Mouse (Mus musculus) liver, adult 2 months (tissue): ENCODE data around the gene Dennd2a. TPM values are rescaled to one million over a fixed set of nuclear protein-coding genes. Genes with fewer than 3 reads are reported as not detected.

Experiments
- DNase-seq: peaks from one replicate; pipeline ENCODE4 v3.0.0-alpha.2; 2011; ENCODE audit warnings: low read depth, low spot score; ENCODE audit errors: extremely low read depth
- H3K27ac ChIP-seq: fragments of 200-500 bp; replicated peaks from 2 replicates; pipeline ENCODE4 v1.5.1; 2012; ENCODE audit warnings: low read depth, mild to moderate bottlenecking, control low read depth, inconsistent platforms, low read length; ENCODE audit not compliant: insufficient read depth
- H3K27me3 ChIP-seq: fragments of 200-500 bp; 2 replicates; pipeline ENCODE4 v1.6.1; 2012; ENCODE audit warnings: mild to moderate bottlenecking, moderate library complexity, low read length, inconsistent platforms; ENCODE audit not compliant: control insufficient read depth, insufficient read depth
- H3K36me3 ChIP-seq: fragments of 200-500 bp; 2 replicates; pipeline ENCODE4 v1.6.1; 2012; ENCODE audit warnings: low read length, inconsistent platforms; ENCODE audit not compliant: control insufficient read depth, insufficient read depth
- H3K4me1 ChIP-seq: fragments of 200-500 bp; 2 replicates; pipeline ENCODE4 v1.6.1; 2011; ENCODE audit warnings: low read length; ENCODE audit not compliant: control insufficient read depth, insufficient read depth
- H3K4me3 ChIP-seq: fragments of 200-500 bp; 2 replicates; pipeline ENCODE4 v1.5.1; 2011; ENCODE audit warnings: low read depth, mild to moderate bottlenecking, control low read depth, low read length, moderate library complexity; ENCODE audit not compliant: insufficient read depth
- H3K79me2 ChIP-seq: fragments of 200-500 bp; 2 replicates; pipeline ENCODE4 v1.6.1; 2012; ENCODE audit warnings: inconsistent platforms, mild to moderate bottlenecking, low read length, moderate library complexity; ENCODE audit not compliant: control insufficient read depth, insufficient read depth
- H3K9ac ChIP-seq: fragments of 200-500 bp; 2 replicates; pipeline ENCODE4 v1.6.1; 2012; ENCODE audit warnings: low read depth, mild to moderate bottlenecking, control low read depth, inconsistent platforms, low read length
- CTCF ChIP-seq: fragments of 200-500 bp; IDR thresholded peaks from 2 replicates; pipeline ENCODE4 v1.5.1; 2011; ENCODE audit warnings: low read depth, low read length, control low read depth
- POLR2A ChIP-seq: fragments of 200-500 bp; IDR thresholded peaks from 2 replicates; pipeline ENCODE4 v1.6.1; 2011; ENCODE audit warnings: low read length, control low read depth; ENCODE audit not compliant: insufficient read depth; ENCODE audit errors: extremely low read depth
- WGBS: fragments of 180-500 bp; shearing (Covaris S2); methylation state at CpG from one replicate; pipeline ENCODE4 v1.1.7; 2018; 5-methylcytosine and 5-hydroxymethylcytosine counted together
- polyA plus RNA-seq: library from polyadenylated mRNA; depleted of rRNA; stranded (reverse); fragments of >200 nt; gene quantifications from 2 replicates; pipeline ENCODE4 v1.2.3, GENCODE M21; 2012
- total RNA-seq: library from RNA; depleted of rRNA; stranded (reverse); fragments of >200 nt; gene quantifications from 2 replicates; pipeline ENCODE4 v1.2.3, GENCODE M21; 2014

The Dennd2a gene
- total and polyA plus RNA-seq, 2 experiments = 1.3 to 2.0 TPM

DNA sequence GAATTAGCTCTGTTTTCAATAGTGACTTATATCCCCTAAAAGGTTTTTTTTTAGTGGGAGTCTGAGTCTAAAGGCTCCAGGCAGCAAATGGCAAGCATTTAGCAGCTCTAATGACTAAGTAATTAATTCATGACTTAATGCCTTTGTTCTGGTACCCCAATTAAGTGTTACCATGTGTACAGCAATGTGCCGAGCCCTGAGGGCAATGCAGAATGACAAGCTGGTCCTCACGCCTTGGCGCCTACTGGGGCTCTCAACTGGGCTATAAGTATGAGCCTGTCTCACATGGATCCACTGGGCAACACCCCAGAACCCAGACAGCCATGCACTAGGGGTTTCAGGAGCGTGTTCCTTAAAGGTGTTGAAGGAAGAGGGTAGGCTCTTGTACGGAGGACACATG lies 66.5 kb downstream of the Dennd2a start:
- Histone ChIP-seq H3K4me3 (no peak overlapping the region), H3K79me2 (no peaks in the 10 kb centered on the region), H3K4me1 (no peaks in the 10 kb centered on the region), H3K36me3 (peaks cover 2% of the 10 kb centered on the region; the same call in 1 of the 2 replicates), H3K27me3 (no peaks in the 10 kb centered on the region; the same call in 1 of the 2 replicates), H3K9ac (no peak overlapping the region), H3K27ac (no peak overlapping the region)
- no peak for TF ChIP-seq CTCF
- TF ChIP-seq POLR2A = no peak
- WGBS = 95% methylated on average over 5 of the region's 5 CpGs
- no peak for DNase-seq

DNA sequence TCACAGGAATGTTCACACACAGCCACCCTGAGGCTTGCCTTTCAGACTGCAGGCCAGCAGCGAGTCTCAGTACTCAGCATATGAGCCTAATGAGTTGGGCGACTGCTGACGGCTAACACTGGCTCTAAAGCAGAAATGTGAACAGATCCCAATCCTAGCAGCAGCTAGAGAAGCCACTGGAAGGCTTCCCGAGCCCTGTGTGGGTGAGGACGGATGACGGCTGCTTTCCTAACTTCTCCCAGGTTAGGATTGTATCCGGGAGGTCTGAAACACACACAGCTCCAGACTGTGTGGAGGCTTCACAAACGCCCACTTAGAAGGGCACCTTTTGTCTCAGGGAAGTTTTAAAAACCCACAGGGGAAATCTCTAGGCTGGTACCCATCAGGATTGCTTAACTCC lies 69.4 kb downstream of the Dennd2a start:
- Histone ChIP-seq H3K27ac (no peak overlapping the region), H3K4me3 (no peak overlapping the region), H3K4me1 (no peaks in the 10 kb centered on the region), H3K79me2 (no peaks in the 10 kb centered on the region), H3K36me3 (peaks cover 2% of the 10 kb centered on the region; the same call in 1 of the 2 replicates), H3K27me3 (no peaks in the 10 kb centered on the region; the same call in 1 of the 2 replicates), H3K9ac (no peak overlapping the region)
- 93% methylated on average over 8 of the region's 8 CpGs for WGBS
- TF ChIP-seq CTCF (no peak), POLR2A (no peak)
- no peak for DNase-seq

DNA sequence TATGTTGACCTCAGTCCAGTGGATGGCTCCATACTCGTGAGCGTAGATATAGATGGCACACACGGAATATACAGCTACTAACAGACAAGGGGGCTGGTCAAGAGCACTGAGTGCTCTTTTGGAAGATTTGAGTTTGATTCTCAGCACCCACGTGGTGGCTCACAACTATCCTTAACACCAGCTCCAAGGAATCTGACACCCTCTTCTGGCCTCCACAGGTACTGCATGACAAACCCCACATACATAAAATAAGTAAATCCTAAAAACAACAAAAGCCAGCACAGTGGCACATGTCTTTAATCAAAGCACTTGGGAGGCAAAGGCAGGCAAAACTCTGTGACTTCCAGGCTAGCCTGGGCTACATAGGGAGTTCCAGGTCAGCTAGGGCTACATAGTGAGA lies 74.0 kb downstream of the Dennd2a start:
- Histone ChIP-seq H3K36me3 (no peaks in the 10 kb centered on the region), H3K4me1 (no peaks in the 10 kb centered on the region), H3K79me2 (no peaks in the 10 kb centered on the region), H3K9ac (no peak overlapping the region), H3K27me3 (no peaks in the 10 kb centered on the region), H3K27ac (no peak overlapping the region), H3K4me3 (no peak overlapping the region)
- DNase-seq = no peak
- 98% methylated on average over 4 of the region's 4 CpGs for WGBS
- TF ChIP-seq CTCF (peak; percentile 12; the same call in 1 of the 2 replicates), POLR2A (no peak)

DNA sequence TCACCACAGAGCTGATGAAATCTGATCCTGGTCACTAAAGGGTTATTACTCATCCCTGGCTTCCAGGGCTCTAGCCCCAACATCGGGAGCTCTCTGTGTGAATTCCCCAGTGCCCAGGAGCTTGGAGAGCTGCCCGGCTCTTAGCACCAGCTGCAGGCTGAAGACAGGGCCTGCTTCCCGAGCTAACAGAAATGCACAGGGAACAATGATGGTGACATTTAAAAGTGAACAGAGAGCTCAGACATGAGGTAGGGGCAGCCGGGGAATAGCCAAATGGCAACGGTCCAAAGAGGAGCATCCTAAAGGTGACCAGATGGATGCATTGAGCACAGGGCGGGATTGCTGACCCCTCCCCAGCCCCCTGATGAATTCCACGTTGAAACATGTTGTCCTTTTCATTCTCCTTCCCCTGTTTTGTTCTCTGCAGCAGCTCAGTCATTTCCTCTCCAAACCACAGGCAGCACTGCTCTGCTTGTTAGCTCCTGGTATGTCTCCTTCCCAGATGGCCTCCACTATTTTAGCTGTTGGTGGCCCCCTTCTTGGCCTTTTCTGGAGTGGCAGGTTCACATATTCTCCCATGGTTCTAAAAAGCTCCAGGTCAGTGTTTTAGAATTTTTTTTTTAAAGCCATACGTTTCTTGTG lies 79.0 kb downstream of the Dennd2a start:
- TF ChIP-seq POLR2A = no peak
- TF ChIP-seq CTCF = no peak
- no peak overlapping the region for H3K9ac ChIP-seq
- no peaks in the 10 kb centered on the region for H3K27me3 ChIP-seq
- H3K4me1 ChIP-seq = no peaks in the 10 kb centered on the region
- H3K27ac ChIP-seq = no peak overlapping the region
- H3K79me2 ChIP-seq = no peaks in the 10 kb centered on the region
- no peak overlapping the region for H3K4me3 ChIP-seq
- no peaks in the 10 kb centered on the region for H3K36me3 ChIP-seq
- 72% methylated on average over 8 of the region's 8 CpGs for WGBS
- no peak for DNase-seq

DNA sequence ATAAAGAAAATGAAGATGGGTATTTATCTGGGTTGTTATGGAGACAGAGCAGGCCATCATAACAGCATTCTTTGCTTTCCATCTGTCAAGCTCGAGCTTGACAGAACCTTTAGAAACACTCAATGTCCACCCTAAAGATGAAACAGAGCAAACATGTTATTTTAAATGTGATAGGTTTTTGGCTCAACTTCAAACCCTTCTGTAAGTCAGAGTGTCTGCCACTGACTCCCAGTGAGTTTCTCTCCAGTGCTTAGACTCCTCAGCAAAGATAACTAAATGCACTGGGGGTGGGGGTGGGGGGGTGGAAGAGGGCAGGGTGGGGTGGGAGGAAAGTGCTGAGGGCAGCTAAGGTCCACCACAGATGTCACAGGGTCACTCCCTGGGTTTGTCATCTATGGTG lies 81.0 kb downstream of the Dennd2a start:
- no peaks in the 10 kb centered on the region for H3K36me3 ChIP-seq
- no peak overlapping the region for H3K9ac ChIP-seq
- no peaks in the 10 kb centered on the region for H3K79me2 ChIP-seq
- WGBS = 55% methylated on average over 1 of the region's 1 CpGs
- H3K27ac ChIP-seq = no peak overlapping the region
- H3K4me3 ChIP-seq = no peak overlapping the region
- H3K4me1 ChIP-seq = no peaks in the 10 kb centered on the region
- H3K27me3 ChIP-seq = no peaks in the 10 kb centered on the region
- no peak for DNase-seq
- no peak for TF ChIP-seq CTCF
- no peak for TF ChIP-seq POLR2A

DNA sequence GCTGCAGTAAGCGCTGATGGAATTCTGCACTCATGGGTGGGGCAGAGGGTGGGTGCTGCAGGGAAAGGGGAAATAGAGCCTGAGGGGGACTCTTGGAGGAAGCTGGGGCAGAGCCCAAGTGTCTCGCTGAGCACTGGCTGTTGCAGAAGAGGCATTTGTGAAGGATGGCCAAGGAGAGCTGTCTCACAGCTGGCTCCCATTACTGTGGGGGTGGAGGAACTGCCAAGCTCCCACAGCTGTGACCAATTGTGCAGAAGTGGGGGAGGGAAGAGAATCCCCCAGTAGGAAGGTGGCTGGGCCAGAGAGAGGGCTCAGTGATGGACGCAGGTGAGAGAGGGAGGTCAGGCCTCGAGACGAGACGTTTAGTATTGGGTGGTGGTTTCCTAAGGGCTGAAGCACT lies 83.2 kb downstream of the Dennd2a start:
- H3K4me3 ChIP-seq = no peak overlapping the region
- no peaks in the 10 kb centered on the region for H3K4me1 ChIP-seq
- no peaks in the 10 kb centered on the region for H3K36me3 ChIP-seq
- H3K27me3 ChIP-seq = no peaks in the 10 kb centered on the region
- H3K79me2 ChIP-seq = no peaks in the 10 kb centered on the region
- no peak overlapping the region for H3K27ac ChIP-seq
- no peak for TF ChIP-seq CTCF
- TF ChIP-seq POLR2A = no peak
- WGBS = 88% methylated on average over 6 of the region's 6 CpGs
- no peak overlapping the region for H3K9ac ChIP-seq
- no peak for DNase-seq
